Mouse (Mus musculus): Measurements from ENCODE around the gene Fbxo36. TPM values are rescaled to one million over a fixed set of nuclear protein-coding genes. Genes with fewer than 3 reads are reported as not detected.

The Fbxo36 gene
- polyA plus RNA-seq, 1 experiment from 2014 or later, result 8.1 TPM

DNA sequence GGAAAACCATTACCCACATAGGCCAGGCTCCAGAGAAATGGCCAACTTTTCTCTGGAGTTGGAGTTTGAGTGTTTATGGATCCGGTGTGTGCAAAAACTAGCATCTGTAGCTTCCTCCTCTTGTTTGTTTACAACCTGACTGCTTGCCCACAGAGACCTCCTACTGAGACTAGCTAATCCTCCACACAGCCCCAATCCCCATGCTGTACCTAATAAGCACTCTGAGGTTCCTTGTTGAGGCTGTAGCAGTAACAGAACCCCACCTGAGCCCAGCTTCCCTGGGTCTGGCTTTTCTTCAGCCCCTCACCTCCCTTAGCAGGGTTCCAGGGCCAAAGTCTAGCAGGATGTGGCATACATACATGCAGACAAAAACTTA is 21.6 kb downstream of the Fbxo36 start:
- H3K9me3 ChIP-seq (ENCODE audit: control insufficient read depth, low read depth, low read length), result no peaks in the 10 kb centered on the region
- 69% methylated on average over 1 of the region's 1 CpGs for WGBS
- no peak for ATAC-seq (ENCODE audit: insufficient number of reproducible peaks, insufficient read depth, low FRiP score, low read depth)
- H3K4me3 ChIP-seq (ENCODE audit: low read depth, low read length), result no peak overlapping the region
- H3K27ac ChIP-seq (ENCODE audit: low read length), result no peak overlapping the region
- no peaks in the 10 kb centered on the region for H3K36me3 ChIP-seq (ENCODE audit: control insufficient read depth, insufficient read depth, low read length)
- no peak overlapping the region for H3K9ac ChIP-seq (replicated peaks; ENCODE audit: low read depth, low read length)
- H3K4me2 ChIP-seq (replicated peaks; ENCODE audit: low read depth, low read length), result no peak overlapping the region
- H3K4me1 ChIP-seq (ENCODE audit: control insufficient read depth, insufficient read depth, low read length), result no peaks in the 10 kb centered on the region
- H3K27me3 ChIP-seq (ENCODE audit: control insufficient read depth, insufficient read depth, low read length), result no peaks in the 10 kb centered on the region

DNA sequence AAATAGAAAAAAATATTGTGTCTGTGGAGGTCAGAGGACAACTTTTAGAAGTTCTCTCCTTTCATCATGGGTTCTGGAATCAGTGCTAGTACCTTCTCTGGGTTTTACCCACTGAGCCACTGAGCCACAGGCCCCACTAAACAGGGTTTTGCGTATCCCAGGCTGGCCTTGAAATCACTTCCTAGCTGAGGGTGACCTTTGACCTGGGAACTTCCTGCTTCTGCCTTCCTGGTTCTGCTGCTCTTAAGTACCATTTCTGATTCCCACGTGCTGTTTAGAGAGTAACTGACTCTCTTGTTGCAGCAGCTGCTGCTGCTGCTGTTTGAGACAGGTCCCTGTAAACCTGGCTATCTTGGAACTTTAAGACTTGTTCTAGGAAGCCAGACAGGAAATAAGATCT is 25.0 kb downstream of the Fbxo36 start:
- Histone ChIP-seq H3K9ac (replicated peaks; ENCODE audit: low read depth, low read length) (no peak overlapping the region), H3K36me3 (ENCODE audit: control insufficient read depth, insufficient read depth, low read length) (no peaks in the 10 kb centered on the region), H3K9me3 (ENCODE audit: control insufficient read depth, low read depth, low read length) (no peaks in the 10 kb centered on the region), H3K4me3 (ENCODE audit: low read depth, low read length) (no peak overlapping the region), H3K4me1 (ENCODE audit: control insufficient read depth, insufficient read depth, low read length) (no peaks in the 10 kb centered on the region), H3K27ac (ENCODE audit: low read length) (no peak overlapping the region), H3K27me3 (ENCODE audit: control insufficient read depth, insufficient read depth, low read length) (no peaks in the 10 kb centered on the region), H3K4me2 (replicated peaks; ENCODE audit: low read depth, low read length) (no peak overlapping the region)
- 51% methylated on average over 2 of the region's 2 CpGs for WGBS
- no peak for ATAC-seq (ENCODE audit: insufficient number of reproducible peaks, insufficient read depth, low FRiP score, low read depth)

DNA sequence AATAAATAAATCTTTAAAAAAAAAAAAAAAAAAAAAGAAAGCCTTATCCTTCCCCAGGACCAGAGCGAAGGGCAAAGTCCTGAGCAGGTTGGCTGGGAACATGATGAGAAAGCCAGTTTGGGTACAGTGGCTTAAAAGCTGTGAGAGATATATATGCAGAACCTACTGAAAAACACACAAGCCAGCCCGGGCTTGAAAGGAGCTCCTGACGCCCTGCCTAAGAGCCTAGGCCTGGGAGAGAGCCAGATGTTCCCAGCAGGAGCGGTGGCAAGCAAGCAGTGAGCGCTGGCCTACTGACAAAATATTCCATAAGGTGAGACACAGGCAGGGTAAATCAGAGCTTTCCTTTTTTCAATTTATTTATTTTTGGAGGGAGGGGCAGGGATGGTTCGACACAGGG is 26.6 kb downstream of the Fbxo36 start:
- H3K4me3 ChIP-seq (ENCODE audit: low read depth, low read length), result no peak overlapping the region
- no peak overlapping the region for H3K4me2 ChIP-seq (replicated peaks; ENCODE audit: low read depth, low read length)
- no peak overlapping the region for H3K9ac ChIP-seq (replicated peaks; ENCODE audit: low read depth, low read length)
- H3K9me3 ChIP-seq (ENCODE audit: control insufficient read depth, low read depth, low read length), result no peaks in the 10 kb centered on the region
- H3K4me1 ChIP-seq (ENCODE audit: control insufficient read depth, insufficient read depth, low read length), result no peaks in the 10 kb centered on the region
- no peaks in the 10 kb centered on the region for H3K36me3 ChIP-seq (ENCODE audit: control insufficient read depth, insufficient read depth, low read length)
- 81% methylated on average over 6 of the region's 6 CpGs for WGBS
- no peak overlapping the region for H3K27ac ChIP-seq (ENCODE audit: low read length)
- no peaks in the 10 kb centered on the region for H3K27me3 ChIP-seq (ENCODE audit: control insufficient read depth, insufficient read depth, low read length)
- ATAC-seq (ENCODE audit: insufficient number of reproducible peaks, insufficient read depth, low FRiP score, low read depth), result no peak

DNA sequence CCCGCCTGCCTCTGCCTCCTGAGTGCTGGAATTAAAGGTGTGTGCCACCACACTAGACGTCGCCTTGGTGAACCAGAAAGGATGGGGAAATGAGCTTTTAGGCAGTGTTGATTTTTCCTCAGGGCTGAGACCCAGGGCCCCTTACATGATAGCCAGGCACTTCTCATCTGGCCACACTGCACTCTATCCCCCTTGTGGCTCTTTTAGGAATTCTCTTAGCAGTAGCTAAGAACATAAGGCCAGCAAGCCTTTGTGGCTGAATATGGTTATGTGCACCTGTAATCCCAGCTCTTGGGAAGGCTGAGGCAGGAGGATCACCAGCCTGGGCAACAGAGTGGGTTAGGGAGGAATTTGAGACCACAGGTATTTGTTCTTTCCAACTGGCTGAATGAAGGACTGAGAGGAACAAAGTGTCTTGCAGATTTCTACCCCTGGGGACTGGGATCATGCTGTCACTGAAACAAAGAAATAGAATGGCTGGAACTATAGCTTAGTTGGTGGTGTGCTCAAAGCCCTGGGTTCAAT is 27.1 kb downstream of the Fbxo36 start:
- Histone ChIP-seq H3K4me1 (ENCODE audit: control insufficient read depth, insufficient read depth, low read length) (no peaks in the 10 kb centered on the region), H3K4me2 (replicated peaks; ENCODE audit: low read depth, low read length) (no peak overlapping the region), H3K27ac (ENCODE audit: low read length) (no peak overlapping the region), H3K9ac (replicated peaks; ENCODE audit: low read depth, low read length) (no peak overlapping the region), H3K36me3 (ENCODE audit: control insufficient read depth, insufficient read depth, low read length) (no peaks in the 10 kb centered on the region), H3K4me3 (ENCODE audit: low read depth, low read length) (no peak overlapping the region), H3K9me3 (ENCODE audit: control insufficient read depth, low read depth, low read length) (no peaks in the 10 kb centered on the region), H3K27me3 (ENCODE audit: control insufficient read depth, insufficient read depth, low read length) (no peaks in the 10 kb centered on the region)
- WGBS, result 94% methylated on average over 3 of the region's 3 CpGs
- ATAC-seq (ENCODE audit: insufficient number of reproducible peaks, insufficient read depth, low FRiP score, low read depth), result no peak

DNA sequence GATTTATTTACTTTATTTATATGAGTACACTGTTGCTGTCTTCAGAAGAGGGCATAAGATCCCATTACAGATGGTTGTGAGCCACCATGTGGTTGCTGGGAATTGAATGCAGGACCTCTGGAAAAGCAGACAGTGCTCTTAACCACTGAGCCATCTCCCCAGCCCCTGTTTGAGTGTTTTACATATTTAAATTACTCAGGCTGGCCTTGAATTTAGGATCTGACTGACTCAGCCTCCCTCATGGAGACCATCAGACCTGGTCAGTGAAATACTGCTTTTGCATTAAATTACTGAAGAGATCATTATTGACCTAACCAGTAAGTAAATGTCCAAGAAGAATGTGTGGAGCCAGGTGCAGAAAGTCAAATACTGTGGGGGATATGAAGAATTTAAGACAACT is 28.7 kb downstream of the Fbxo36 start:
- no peaks in the 10 kb centered on the region for H3K9me3 ChIP-seq (ENCODE audit: control insufficient read depth, low read depth, low read length)
- no peak overlapping the region for H3K4me3 ChIP-seq (ENCODE audit: low read depth, low read length)
- H3K4me2 ChIP-seq (replicated peaks; ENCODE audit: low read depth, low read length), result no peak overlapping the region
- H3K36me3 ChIP-seq (ENCODE audit: control insufficient read depth, insufficient read depth, low read length), result no peaks in the 10 kb centered on the region
- no peak overlapping the region for H3K27ac ChIP-seq (ENCODE audit: low read length)
- no peaks in the 10 kb centered on the region for H3K27me3 ChIP-seq (ENCODE audit: control insufficient read depth, insufficient read depth, low read length)
- ATAC-seq (ENCODE audit: insufficient number of reproducible peaks, insufficient read depth, low FRiP score, low read depth), result no peak
- H3K9ac ChIP-seq (replicated peaks; ENCODE audit: low read depth, low read length), result no peak overlapping the region
- H3K4me1 ChIP-seq (ENCODE audit: control insufficient read depth, insufficient read depth, low read length), result no peaks in the 10 kb centered on the region

DNA sequence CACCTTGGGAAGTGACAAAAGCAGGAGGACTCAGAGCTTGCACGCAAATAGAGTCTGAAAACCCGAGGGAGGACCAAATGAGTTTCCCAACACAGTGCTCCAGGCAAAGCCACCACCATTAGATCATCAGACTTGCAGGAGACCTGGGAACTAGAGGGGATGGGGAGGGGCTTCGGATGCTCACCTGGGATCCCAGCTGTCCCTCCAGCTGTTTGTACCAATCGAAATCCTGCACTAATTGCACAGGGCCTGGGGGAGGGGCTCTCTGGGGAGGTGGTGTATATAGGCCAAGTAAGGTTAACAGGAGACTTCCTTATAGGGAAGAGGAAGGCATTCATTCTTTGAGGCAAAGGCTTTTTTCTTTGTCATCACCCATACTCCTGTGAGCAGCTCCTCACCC is 29.2 kb downstream of the Fbxo36 start:
- Histone ChIP-seq H3K36me3 (ENCODE audit: control insufficient read depth, insufficient read depth, low read length) (no peaks in the 10 kb centered on the region), H3K27me3 (ENCODE audit: control insufficient read depth, insufficient read depth, low read length) (no peaks in the 10 kb centered on the region), H3K4me1 (ENCODE audit: control insufficient read depth, insufficient read depth, low read length) (no peaks in the 10 kb centered on the region), H3K27ac (ENCODE audit: low read length) (no peak overlapping the region), H3K4me2 (replicated peaks; ENCODE audit: low read depth, low read length) (no peak overlapping the region), H3K9ac (replicated peaks; ENCODE audit: low read depth, low read length) (no peak overlapping the region), H3K4me3 (ENCODE audit: low read depth, low read length) (no peak overlapping the region), H3K9me3 (ENCODE audit: control insufficient read depth, low read depth, low read length) (no peaks in the 10 kb centered on the region)
- no peak for ATAC-seq (ENCODE audit: insufficient number of reproducible peaks, insufficient read depth, low FRiP score, low read depth)
- 76% methylated on average over 4 of the region's 4 CpGs for WGBS

DNA sequence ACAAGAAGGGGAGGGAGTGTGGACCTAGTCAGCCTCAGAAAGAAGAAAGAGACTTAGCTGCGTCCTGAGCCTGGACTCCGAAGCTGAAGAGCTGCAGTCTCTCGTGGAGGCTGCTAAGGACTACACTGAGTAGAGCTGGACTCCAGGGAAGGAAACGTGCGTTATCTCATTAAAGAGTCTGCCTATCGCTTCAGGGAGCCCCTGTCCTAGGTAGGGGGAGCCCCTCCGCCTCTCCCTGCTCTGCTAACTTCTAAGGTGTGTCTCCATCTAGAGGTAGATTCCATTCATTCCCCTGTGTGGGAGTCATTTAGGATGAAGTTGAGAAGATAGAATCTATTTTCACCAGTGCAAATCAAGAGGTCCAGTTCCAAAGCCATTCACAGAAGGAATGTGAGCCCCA is 29.9 kb downstream of the Fbxo36 start:
- ATAC-seq (ENCODE audit: insufficient number of reproducible peaks, insufficient read depth, low FRiP score, low read depth), result peak; percentile 50; the same call in 1 of the 2 replicates
- Histone ChIP-seq H3K27ac (ENCODE audit: low read length) (no peak overlapping the region), H3K27me3 (ENCODE audit: control insufficient read depth, insufficient read depth, low read length) (no peaks in the 10 kb centered on the region), H3K9me3 (ENCODE audit: control insufficient read depth, low read depth, low read length) (no peaks in the 10 kb centered on the region), H3K4me1 (ENCODE audit: control insufficient read depth, insufficient read depth, low read length) (no peaks in the 10 kb centered on the region), H3K9ac (replicated peaks; ENCODE audit: low read depth, low read length) (no peak overlapping the region), H3K4me3 (ENCODE audit: low read depth, low read length) (no peak overlapping the region), H3K4me2 (replicated peaks; ENCODE audit: low read depth, low read length) (no peak overlapping the region), H3K36me3 (ENCODE audit: control insufficient read depth, insufficient read depth, low read length) (no peaks in the 10 kb centered on the region)
- WGBS, result 44% methylated on average over 7 of the region's 7 CpGs

DNA sequence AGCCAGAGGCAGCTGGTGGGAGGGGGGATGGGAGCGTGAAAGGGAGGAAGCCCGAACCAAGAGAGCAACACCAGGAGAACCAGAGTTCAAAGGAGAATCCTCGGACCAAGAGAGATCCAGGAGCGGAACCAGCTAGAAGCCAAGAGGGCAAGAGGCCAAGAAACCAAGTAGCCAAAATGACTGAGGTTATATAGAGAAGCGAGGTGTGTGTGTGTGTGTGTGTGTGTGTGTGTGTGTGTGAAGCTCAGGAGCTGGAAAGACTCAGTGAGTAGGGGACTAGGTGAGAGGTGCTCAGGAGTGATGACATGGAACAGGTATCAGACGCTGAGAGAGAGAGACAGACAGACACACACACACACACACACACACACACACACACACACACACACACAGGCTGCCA is 31.5 kb downstream of the Fbxo36 start:
- ATAC-seq (ENCODE audit: insufficient number of reproducible peaks, insufficient read depth, low FRiP score, low read depth), result no peak
- no peaks in the 10 kb centered on the region for H3K4me1 ChIP-seq (ENCODE audit: control insufficient read depth, insufficient read depth, low read length)
- no peaks in the 10 kb centered on the region for H3K9me3 ChIP-seq (ENCODE audit: control insufficient read depth, low read depth, low read length)
- H3K4me3 ChIP-seq (ENCODE audit: low read depth, low read length), result no peak overlapping the region
- H3K27me3 ChIP-seq (ENCODE audit: control insufficient read depth, insufficient read depth, low read length), result no peaks in the 10 kb centered on the region
- H3K27ac ChIP-seq (ENCODE audit: low read length), result no peak overlapping the region
- no peak overlapping the region for H3K4me2 ChIP-seq (replicated peaks; ENCODE audit: low read depth, low read length)
- no peaks in the 10 kb centered on the region for H3K36me3 ChIP-seq (ENCODE audit: control insufficient read depth, insufficient read depth, low read length)
- WGBS, result 54% methylated on average over 6 of the region's 6 CpGs
- H3K9ac ChIP-seq (replicated peaks; ENCODE audit: low read depth, low read length), result no peak overlapping the region

DNA sequence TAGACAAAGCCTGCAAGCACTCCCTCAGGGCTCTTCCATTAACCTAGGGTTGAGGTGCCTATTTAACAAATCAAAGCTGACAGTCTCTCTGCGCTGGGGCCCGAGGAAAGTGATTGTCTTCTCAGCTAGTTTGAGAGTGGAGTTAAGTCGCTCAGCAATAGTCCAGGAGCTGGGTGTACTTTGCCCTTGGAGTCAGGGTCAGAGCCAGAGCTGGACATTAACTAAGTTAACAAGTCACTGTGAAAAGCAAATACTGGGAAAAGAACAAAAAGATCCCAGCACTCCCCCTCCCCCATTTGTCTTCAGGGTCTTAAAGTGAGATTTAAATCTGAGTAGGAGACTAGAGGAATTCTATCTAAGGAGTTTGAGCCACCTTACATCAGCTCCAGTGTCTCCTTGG is 32.5 kb downstream of the Fbxo36 start:
- 21% methylated on average over 3 of the region's 3 CpGs for WGBS
- Histone ChIP-seq H3K9ac (replicated peaks; ENCODE audit: low read depth, low read length) (no peak overlapping the region), H3K27ac (ENCODE audit: low read length) (no peak overlapping the region), H3K27me3 (ENCODE audit: control insufficient read depth, insufficient read depth, low read length) (no peaks in the 10 kb centered on the region), H3K36me3 (ENCODE audit: control insufficient read depth, insufficient read depth, low read length) (no peaks in the 10 kb centered on the region), H3K9me3 (ENCODE audit: control insufficient read depth, low read depth, low read length) (no peaks in the 10 kb centered on the region), H3K4me1 (ENCODE audit: control insufficient read depth, insufficient read depth, low read length) (no peaks in the 10 kb centered on the region), H3K4me2 (replicated peaks; ENCODE audit: low read depth, low read length) (no peak overlapping the region), H3K4me3 (ENCODE audit: low read depth, low read length) (no peak overlapping the region)
- ATAC-seq (ENCODE audit: insufficient number of reproducible peaks, insufficient read depth, low FRiP score, low read depth), result no peak

All from stomach, embryonic 14.5 days (tissue).